Comparison of ENCODE assay signal across 18 mouse cellular contexts in genomic region chr2:69414539-69414938, GRCm38 (mm10). TPM values are rescaled to one million over a fixed set of nuclear protein-coding genes. Genes with fewer than 3 reads are reported as not detected.
"Had no signal": no experiment of that assay in that cellular context is flagged by ENCODE, and none has a peak within 500 bp of the region (broad histone marks: within the 10 kb centered on the region; RNA-seq: fewer than 3 reads in every experiment).

No protein-coding gene starts in this region.

- H3K27me3 ChIP-seq: intestine, embryonic 15.5 days; neural tube, embryonic 13.5 days had no signal

- H3K36me3 ChIP-seq: intestine, embryonic 15.5 days; limb, embryonic 10.5 days; neural tube, embryonic 13.5 days had no signal

- DNase-seq: kidney, adult 18-20 months; kidney, postnatal 14 days; lung, adult 2 months; lung, postnatal 4 days; midbrain, embryonic 14.5 days; right cerebral cortex, adult 18-20 months; thymus, postnatal 14 days had no signal

- ATAC-seq: intestine, embryonic 15.5 days; lung, postnatal 0 days had no signal

- H3K4me1 ChIP-seq: intestine, embryonic 15.5 days had no signal

- H3K27ac ChIP-seq: intestine, embryonic 15.5 days; left cerebral cortex, adult 2 months; limb, embryonic 10.5 days; liver, embryonic 14.5 days; neural tube, embryonic 13.5 days; stomach, postnatal 0 days had no signal

- H3K4me3 ChIP-seq: intestine, embryonic 15.5 days; left cerebral cortex, adult 2 months; limb, embryonic 10.5 days; neural tube, embryonic 13.5 days had no signal

- H3K9me3 ChIP-seq: intestine, embryonic 15.5 days; limb, embryonic 10.5 days; neural tube, embryonic 13.5 days had no signal

- H3K9ac ChIP-seq: intestine, embryonic 15.5 days; liver, embryonic 14.5 days; neural tube, embryonic 13.5 days had no signal

- H3K4me2 ChIP-seq: intestine, embryonic 15.5 days; neural tube, embryonic 13.5 days had no signal

RNA-seq across cellular contexts. Expression of gene Dhrs9, which starts 34.3 kb away (rescaled TPM):
- total RNA-seq: layer of hippocampus, adult 8-10 months; layer of hippocampus, postnatal 14 days; left cerebral cortex, postnatal 14 days had no signal
- polyA plus RNA-seq: kidney, embryonic 14.5 days; limb, embryonic 10.5 days; midbrain, embryonic 14.5 days; neural tube, embryonic 13.5 days had no signal
